Mouse (Mus musculus) heart, embryonic 10.5 days (tissue): ENCODE measurements around the gene Slc45a1. TPM values are rescaled to one million over a fixed set of nuclear protein-coding genes. Genes with fewer than 3 reads are reported as not detected.
"Not testable (repeated sequence)": the region's sequence is repeated elsewhere in the genome, so short reads cannot be mapped to it uniquely, and the experiment has no call there.

Experiments used
- DNase-seq: peaks from one replicate; pipeline ENCODE4 v3.0.0-alpha.2; 2017; ENCODE audit warnings: low spot score
- H3K27ac ChIP-seq: fragments of 300-500 bp; sonication (generic); 2 replicates; pipeline ENCODE4 v1.5.1; 2016; ENCODE audit warnings: mild to moderate bottlenecking
- H3K27me3 ChIP-seq: fragments of 300-500 bp; sonication (generic); 2 replicates; pipeline ENCODE4 v1.6.1; 2016; ENCODE audit warnings: mild to moderate bottlenecking; ENCODE audit not compliant: poor library complexity, insufficient read depth, severe bottlenecking
- H3K36me3 ChIP-seq: fragments of 300-500 bp; sonication (generic); 2 replicates; pipeline ENCODE4 v1.6.1; 2016; ENCODE audit warnings: mild to moderate bottlenecking, moderate library complexity
- H3K4me1 ChIP-seq: fragments of 300-500 bp; sonication (generic); 2 replicates; pipeline ENCODE4 v1.6.1; 2016; ENCODE audit warnings: mild to moderate bottlenecking
- H3K4me3 ChIP-seq: fragments of 300-500 bp; sonication (generic); 2 replicates; pipeline ENCODE4 v1.5.1; 2016; ENCODE audit warnings: mild to moderate bottlenecking, moderate library complexity
- H3K9me3 ChIP-seq: fragments of 300-500 bp; sonication (generic); 2 replicates; pipeline ENCODE4 v1.6.1; 2016; ENCODE audit warnings: mild to moderate bottlenecking, moderate library complexity
- WGBS: fragments of 180-500 bp; shearing (Covaris S2); methylation state at CpG from one replicate; pipeline ENCODE4 v1.1.7; 2016; 5-methylcytosine and 5-hydroxymethylcytosine counted together
- polyA plus RNA-seq: library from polyadenylated mRNA; unstranded; fragments of >200 nt; fragmentation: Nextera tagmentation; extraction: Ambion mirVana; gene quantifications from 2 replicates; pipeline ENCODE4 v1.2.1, GENCODE M21; 2016

Gene Slc45a1
- polyA plus RNA-seq, 1 experiment from 2014 or later: 0.10 TPM

DNA sequence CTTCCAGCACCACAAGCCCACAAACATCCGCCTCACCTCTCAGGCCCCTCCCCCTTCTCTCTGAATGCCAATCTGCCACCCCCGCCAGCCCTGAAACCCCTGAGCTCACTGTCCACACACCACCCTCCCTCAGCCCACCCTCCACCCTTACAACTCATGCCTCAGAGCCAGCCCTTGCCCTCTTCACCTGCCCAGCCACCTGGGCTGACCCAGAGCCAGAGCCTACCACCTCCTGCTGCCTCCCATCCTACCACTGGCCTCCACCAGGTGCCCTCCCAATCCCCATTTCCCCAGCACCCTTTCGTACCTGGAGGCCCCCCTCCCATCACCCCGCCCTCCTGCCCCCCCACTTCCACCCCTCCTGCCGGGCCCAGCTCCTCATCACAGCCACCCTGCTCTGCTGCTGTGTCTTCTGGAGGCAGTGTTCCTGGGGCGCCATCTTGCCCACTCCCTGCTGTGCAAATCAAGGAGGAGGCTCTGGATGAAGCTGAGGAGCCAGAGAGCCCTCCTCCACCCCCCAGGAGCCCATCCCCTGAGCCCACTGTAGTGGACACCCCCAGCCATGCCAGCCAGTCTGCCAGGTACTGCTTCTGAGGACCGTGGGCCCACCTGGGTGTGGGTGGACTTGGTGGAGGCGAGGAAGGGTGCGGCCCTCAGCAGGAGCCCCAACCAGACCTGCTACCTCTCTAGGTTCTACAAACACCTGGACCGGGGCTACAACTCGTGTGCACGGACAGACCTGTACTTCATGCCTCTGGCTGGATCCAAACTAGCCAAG is 36.5 kb downstream of the Slc45a1 start:
- H3K9me3 ChIP-seq: no peaks in the 10 kb centered on the region
- H3K27ac ChIP-seq: no peak overlapping the region
- peaks cover 9% of the 10 kb centered on the region; the same call in 1 of the 2 replicates for H3K4me1 ChIP-seq
- H3K27me3 ChIP-seq: no peaks in the 10 kb centered on the region
- DNase-seq: no peak
- no peak overlapping the region for H3K4me3 ChIP-seq
- peaks cover 96% of the 10 kb centered on the region for H3K36me3 ChIP-seq
- WGBS: 90% methylated on average over 12 of the region's 12 CpGs

DNA sequence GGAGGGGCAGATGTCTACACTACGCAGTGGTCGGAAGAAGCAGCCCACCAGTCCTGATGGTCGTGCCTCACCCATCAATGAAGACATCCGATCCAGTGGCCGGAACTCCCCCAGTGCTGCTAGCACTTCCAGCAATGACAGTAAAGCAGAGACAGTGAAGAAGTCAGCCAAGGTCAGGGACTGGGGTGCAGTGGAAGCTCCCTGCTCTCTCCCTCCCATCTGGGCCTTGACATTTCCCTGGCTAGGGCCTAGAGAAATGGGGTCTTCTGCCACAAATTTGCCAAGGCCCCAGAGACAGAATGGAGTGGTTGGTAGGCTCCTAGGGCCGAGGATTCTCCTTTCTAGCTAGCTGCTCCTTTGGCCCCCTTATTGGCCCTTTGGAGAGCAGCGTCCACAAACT is 38.3 kb downstream of the Slc45a1 start:
- DNase-seq: no peak
- Histone ChIP-seq H3K27ac (no peak overlapping the region), H3K36me3 (peaks cover 92% of the 10 kb centered on the region), H3K27me3 (no peaks in the 10 kb centered on the region), H3K9me3 (no peaks in the 10 kb centered on the region), H3K4me3 (no peak overlapping the region), H3K4me1 (peaks cover 9% of the 10 kb centered on the region; the same call in 1 of the 2 replicates)
- 90% methylated on average over 7 of the region's 7 CpGs for WGBS

DNA sequence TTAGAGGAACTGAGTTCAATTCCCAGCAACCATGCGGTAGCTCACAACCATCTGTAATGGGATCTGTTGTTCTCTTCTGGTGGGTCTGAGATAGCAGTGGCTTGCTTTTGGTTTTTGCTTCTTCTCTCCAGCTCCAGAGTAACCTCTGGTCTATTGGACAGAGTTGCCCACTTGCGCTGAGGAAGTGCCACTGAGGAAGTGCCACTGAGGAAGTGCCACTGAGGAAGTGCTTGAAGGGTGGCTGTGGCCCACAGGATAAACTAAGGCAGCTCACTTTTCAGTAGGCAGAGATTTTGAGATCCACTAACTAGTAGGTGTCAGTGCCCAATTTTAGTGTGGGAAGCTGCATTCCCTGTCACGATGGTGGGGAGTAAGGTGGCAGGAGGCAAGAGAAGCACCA is 43.3 kb downstream of the Slc45a1 start:
- Histone ChIP-seq H3K9me3 (no peaks in the 10 kb centered on the region), H3K36me3 (peaks cover 57% of the 10 kb centered on the region), H3K27me3 (no peaks in the 10 kb centered on the region), H3K4me3 (no peak overlapping the region), H3K27ac (no peak overlapping the region), H3K4me1 (peaks cover 25% of the 10 kb centered on the region)
- DNase-seq: no peak
- 93% methylated on average over 3 of the region's 3 CpGs for WGBS

DNA sequence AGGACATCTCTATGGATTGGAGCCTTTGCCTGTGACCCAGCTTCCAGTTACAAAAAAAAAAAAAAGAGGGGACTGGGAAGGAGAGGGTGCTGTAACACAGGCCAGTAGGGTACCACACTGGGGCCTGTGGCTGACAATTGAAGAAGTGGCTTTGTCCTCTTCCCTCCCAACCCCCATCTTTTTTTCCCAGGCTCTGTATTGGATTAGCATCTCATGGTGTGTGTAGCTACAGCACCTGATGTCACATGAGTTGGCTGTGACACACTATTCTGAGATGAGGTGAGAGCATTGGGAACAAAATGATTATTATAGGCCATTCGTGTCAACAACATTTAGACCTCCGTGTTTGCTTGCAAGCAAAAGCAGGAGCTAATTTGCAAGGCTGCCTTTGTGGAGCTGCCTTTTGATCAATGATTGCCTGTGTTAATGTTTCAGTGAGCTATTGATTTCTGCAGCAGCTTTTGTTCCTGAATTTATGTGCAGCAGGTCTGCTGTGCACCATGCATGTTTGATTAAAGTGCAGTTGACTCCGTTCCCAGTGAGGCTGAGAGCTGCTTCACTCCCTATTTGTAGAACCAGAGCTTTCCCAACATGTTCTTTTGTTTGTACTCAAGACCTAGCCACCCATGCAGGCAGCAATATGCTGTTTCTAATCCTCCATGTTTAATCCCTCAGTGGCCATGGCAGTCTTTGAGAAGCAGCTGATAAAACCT is 45.4 kb downstream of the Slc45a1 start:
- Histone ChIP-seq H3K4me3 (no peak overlapping the region), H3K4me1 (peaks cover 25% of the 10 kb centered on the region), H3K36me3 (peaks cover 36% of the 10 kb centered on the region), H3K27me3 (no peaks in the 10 kb centered on the region), H3K27ac (no peak overlapping the region), H3K9me3 (no peaks in the 10 kb centered on the region)
- WGBS: 78% methylated on average over 3 of the region's 3 CpGs
- DNase-seq: no peak

DNA sequence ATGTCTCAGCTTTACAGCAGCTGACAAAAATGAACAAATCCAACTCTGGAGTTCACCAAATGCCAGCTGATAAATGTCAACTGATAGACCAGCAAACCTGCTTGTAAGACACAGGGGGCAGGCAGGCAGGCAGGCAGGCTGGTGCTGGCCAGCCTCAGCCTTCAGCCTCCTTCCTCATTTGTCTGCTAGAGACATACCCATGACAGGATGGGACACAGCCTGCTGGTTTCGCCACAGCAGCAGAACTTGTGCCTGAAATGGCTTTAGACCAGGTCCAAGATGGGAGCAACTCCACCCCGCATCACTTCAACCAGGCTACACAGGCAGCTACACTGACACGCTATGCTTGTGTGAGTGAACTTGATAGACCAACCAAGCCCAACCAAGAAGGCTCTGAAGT is 46.2 kb downstream of the Slc45a1 start:
- Histone ChIP-seq H3K27ac (no peak overlapping the region), H3K4me3 (no peak overlapping the region), H3K36me3 (peaks cover 29% of the 10 kb centered on the region), H3K4me1 (peaks cover 24% of the 10 kb centered on the region), H3K9me3 (no peaks in the 10 kb centered on the region), H3K27me3 (no peaks in the 10 kb centered on the region)
- 91% methylated on average over 3 of the region's 3 CpGs for WGBS
- DNase-seq: no peak

DNA sequence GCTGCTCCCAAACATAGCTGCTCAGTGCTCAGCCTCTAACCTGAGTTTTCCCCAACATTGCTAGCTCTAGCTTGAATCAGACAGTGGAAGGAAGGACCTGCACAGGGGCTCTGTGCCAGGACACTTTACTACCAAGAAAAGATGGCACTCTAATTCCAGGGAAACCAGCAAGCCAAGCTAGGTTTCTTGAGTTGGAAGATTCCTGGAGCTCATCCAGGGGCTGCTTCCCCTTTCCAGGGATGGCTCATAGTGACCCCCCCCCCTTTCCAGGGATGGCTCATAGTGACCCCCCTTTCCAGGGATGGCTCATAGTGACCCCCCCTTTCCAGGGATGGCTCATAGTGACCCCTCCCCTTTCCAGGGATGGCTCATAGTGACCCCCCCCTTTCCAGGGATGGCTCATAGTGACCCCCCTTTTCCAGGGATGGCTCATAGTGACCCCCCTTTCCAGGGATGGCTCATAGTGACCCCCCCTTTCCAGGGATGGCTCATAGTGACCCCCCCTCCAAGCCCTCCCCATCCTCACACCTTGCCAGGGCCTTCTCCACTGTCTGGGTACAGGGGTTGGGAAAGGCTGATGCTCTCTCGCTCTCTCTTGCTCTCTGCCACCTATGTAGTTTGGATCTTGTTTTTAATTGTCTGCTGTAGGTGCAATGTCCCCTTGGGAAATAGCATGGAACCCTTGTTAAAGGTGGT is 48.5 kb downstream of the Slc45a1 start:
- no peaks in the 10 kb centered on the region for H3K27me3 ChIP-seq
- H3K9me3 ChIP-seq: no peaks in the 10 kb centered on the region
- peaks cover 33% of the 10 kb centered on the region for H3K4me1 ChIP-seq
- DNase-seq: no peak
- H3K36me3 ChIP-seq: peaks cover 13% of the 10 kb centered on the region
- no peak overlapping the region for H3K4me3 ChIP-seq
- WGBS: 100% methylated on average over 1 of the region's 1 CpGs
- 0 out of 2 replicates have a peak overlapping the region, but pooled peaks have one; percentile 16 for H3K27ac ChIP-seq

DNA sequence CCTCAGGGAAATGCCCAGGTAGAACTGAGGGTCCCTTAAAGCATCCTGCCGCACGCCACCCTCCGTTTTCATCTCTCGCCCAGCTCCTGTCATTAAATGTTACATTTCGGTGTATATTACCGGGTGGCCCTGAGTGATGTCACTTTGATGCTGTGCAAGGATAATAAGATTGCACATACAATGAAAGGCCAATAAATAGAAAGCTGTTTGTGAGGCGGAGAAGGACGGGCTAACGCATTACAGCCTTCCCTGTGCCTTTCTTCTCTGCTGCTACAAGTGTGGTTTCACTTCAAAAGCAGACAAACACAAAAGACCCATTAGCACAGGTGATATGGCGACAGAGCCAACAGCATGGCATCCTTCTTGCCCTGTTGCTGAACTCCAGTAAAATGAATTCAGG is 50.5 kb downstream of the Slc45a1 start:
- Histone ChIP-seq H3K27me3 (no peaks in the 10 kb centered on the region), H3K36me3 (peaks cover 4% of the 10 kb centered on the region), H3K4me3 (no peak overlapping the region), H3K27ac (no peak overlapping the region), H3K4me1 (peaks cover 52% of the 10 kb centered on the region), H3K9me3 (no peaks in the 10 kb centered on the region)
- no peak for DNase-seq
- WGBS: 90% methylated on average over 10 of the region's 10 CpGs

DNA sequence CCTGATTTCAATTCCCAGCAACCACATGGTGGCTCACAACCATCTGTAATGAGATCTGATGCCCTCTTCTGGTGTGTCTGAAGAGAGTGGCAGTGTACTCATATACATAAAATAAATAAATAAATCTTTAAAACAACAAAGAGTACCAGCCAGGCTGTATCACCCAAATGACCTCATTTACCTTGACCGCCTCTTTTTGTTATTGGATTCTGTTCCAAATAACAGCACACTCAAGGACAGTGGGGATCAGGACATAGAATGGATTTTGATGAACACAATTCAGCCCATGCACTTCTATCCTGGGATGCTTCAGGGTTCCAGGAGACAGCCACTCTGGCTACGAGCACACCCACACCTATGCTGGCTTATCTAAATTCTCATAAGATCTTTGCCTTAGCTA is 51.5 kb downstream of the Slc45a1 start:
- H3K27me3 ChIP-seq, H3K4me3 ChIP-seq, DNase-seq, H3K9me3 ChIP-seq, H3K27ac ChIP-seq, H3K36me3 ChIP-seq: not testable (repeated sequence)
- WGBS: 87% methylated on average over 2 of the region's 2 CpGs
- peaks cover 54% of the 10 kb centered on the region for H3K4me1 ChIP-seq

DNA sequence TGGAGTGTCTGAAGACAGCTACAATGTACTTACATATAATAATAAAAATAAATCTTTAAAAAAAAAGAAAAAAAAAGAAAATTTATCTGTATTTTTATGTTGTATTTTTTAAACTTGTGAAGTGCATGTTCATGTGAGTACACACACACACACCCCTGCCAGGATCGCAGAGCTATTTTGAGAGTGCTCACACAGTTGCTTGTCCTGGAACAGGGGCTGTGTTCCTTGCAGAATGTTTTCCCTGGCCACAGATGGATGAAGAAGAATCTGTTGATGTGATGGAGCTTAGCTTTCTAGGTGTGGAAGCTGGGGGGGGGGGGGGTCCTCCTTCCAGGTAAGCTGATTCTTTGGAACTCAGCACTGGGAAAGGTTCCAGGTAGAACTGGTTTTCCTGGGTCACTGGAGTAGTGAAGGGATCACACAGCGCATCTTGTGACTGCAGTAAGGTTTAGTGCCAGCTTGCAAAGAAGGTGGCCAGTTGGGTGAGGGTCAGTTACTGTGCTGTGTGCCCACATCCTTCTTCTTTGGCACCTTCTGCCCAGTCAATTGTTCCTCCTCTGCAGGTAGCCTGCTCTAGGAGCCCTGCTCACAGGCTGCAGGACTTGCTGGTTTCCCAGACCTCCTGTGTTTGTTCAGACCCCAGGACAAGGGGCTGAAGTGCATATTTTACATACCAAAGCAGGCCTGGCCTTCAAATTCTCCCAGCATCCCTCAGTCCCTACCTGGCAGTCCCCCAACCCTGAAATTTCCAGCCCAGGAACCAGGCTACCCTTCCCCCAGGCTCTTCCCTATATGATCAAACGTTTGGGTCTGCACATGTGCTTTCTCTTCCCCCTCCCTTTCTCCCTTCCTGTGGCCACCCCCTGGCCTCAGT is 52.6 kb downstream of the Slc45a1 start:
- Histone ChIP-seq H3K4me1 (peaks cover 53% of the 10 kb centered on the region), H3K4me3 (no peak overlapping the region), H3K27ac (no peak overlapping the region), H3K9me3 (no peaks in the 10 kb centered on the region), H3K36me3 (no peaks in the 10 kb centered on the region; the same call in 1 of the 2 replicates), H3K27me3 (no peaks in the 10 kb centered on the region)
- DNase-seq: no peak
- 53% methylated on average over 3 of the region's 3 CpGs for WGBS

DNA sequence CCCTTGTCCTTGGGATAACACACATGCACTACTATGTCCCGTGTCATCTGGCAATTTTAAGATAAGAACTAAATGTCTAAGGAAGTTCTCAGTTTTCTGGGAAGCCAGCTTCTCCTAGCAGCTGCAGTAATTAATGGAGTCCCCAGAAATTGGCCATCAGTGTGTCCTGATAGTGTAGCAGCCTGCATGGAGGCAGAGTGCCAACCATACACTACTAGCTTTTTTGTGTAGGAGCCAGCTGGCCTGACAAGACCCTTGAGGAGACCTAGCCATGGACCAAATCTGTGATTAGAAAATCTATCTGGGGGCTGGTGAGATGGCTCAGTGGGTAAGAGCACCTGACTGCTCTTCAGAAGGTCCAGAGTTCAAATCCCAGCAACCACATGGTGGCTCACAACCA is 53.3 kb downstream of the Slc45a1 start:
- H3K9me3 ChIP-seq: no peaks in the 10 kb centered on the region
- H3K4me3 ChIP-seq: no peak overlapping the region
- H3K27ac ChIP-seq: no peak overlapping the region
- H3K4me1 ChIP-seq: peaks cover 55% of the 10 kb centered on the region
- H3K27me3 ChIP-seq: no peaks in the 10 kb centered on the region
- H3K36me3 ChIP-seq: no peaks in the 10 kb centered on the region; the same call in 1 of the 2 replicates
- 48% methylated on average over 1 of the region's 1 CpGs for WGBS
- no peak for DNase-seq

DNA sequence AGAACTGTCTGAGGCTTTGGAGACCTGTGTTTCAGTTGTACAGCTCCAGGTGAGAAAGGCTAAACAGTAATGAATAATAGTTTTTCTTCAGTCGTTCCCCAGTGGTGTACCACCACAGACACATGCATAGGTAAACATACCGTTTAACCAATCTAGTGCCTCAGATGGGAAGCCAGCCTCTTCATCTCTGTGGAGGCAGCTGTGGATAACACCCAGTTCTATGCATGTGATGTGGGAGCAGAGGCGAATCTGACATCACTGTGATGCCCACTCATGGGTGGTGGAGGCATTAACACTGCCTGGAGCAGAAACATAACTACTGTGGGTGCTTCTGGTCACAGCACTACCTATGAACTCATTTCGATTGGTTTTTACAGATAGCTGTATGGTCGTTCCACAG is 56.0 kb downstream of the Slc45a1 start:
- WGBS: 76% methylated on average over 5 of the region's 5 CpGs
- Histone ChIP-seq H3K9me3 (no peaks in the 10 kb centered on the region), H3K4me1 (peaks cover 73% of the 10 kb centered on the region)

DNA sequence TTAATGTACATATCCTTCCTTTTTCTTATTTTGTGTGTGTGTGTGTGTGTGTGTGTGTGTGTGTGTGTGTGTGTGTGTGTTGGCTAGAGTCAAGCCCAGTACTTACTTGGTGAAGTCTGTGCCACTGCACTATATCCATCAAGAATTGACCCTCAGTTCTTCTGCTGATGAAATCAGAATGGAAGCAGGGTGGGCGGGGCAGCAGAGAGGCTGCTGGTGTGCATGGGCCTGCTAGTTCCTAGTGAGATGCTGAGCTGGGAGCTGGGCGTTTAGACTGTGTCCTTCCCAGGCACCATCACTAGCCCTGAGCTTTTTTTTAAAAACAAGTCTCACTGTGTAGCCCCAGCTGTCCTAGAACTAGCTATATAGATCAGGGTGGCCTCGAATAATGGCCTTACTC is 56.9 kb downstream of the Slc45a1 start:
- H3K4me3 ChIP-seq: no peak overlapping the region
- H3K27me3 ChIP-seq: no peaks in the 10 kb centered on the region
- H3K36me3 ChIP-seq: no peaks in the 10 kb centered on the region
- no peaks in the 10 kb centered on the region for H3K9me3 ChIP-seq
- WGBS: 70% methylated on average over 3 of the region's 3 CpGs
- peaks cover 83% of the 10 kb centered on the region for H3K4me1 ChIP-seq
- DNase-seq: no peak
- H3K27ac ChIP-seq: no peak overlapping the region

More for the DNA sequence above, 56.0 kb downstream of the Slc45a1 start:
- Histone ChIP-seq H3K4me3 (no peak overlapping the region), H3K36me3 (no peaks in the 10 kb centered on the region), H3K27ac (no peak overlapping the region), H3K27me3 (no peaks in the 10 kb centered on the region)
- DNase-seq: peak; percentile 61
